Mouse (Mus musculus) bone marrow macrophage, adult 2 months (primary cell): ENCODE data around the gene Cdx2.

ENCODE experiments used
- CTCF ChIP-seq: IDR thresholded peaks from 2 replicates; pipeline ENCODE4 v1.5.1; 2012; ENCODE audit warnings: low read depth, mild to moderate bottlenecking, low read length, moderate library complexity
- POLR2A ChIP-seq: IDR thresholded peaks from 2 replicates; pipeline ENCODE4 v1.6.1; 2012; ENCODE audit warnings: mild to moderate bottlenecking, low read depth, low read length, borderline replicate concordance

DNA sequence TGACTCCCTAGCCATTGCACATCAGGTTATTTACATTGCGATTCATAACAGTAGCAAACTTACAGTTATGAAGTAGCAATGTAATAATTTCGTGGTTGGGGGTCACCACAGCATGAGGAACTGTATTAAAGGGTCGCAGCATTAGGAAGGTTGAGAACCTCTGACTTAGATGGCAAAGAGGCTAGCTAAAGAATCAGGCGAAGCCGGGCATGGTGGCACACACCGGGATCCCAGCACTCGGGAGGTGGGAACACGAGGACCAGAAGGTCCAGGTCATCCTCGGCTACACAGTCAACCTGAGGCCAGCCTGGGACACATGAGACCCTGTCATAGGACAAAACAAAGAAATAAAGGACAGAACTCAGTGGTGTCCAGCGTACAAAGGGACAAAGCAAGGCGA lies 22.9 kb upstream of the Cdx2 start:
- no peak for TF ChIP-seq CTCF
- no peak for TF ChIP-seq POLR2A
